Mouse (Mus musculus) hindbrain, embryonic 16.5 days (tissue): ENCODE measurements around the gene Rhbdd1. TPM values are rescaled to one million over a fixed set of nuclear protein-coding genes. Genes with fewer than 3 reads are reported as not detected.

Experiments
- ATAC-seq: fragments of 200-750 bp; cut with Nextera tagmentation; 2 replicates; pipeline ENCODE4 v1.8.0; 2017; ENCODE audit warnings: moderate TSS enrichment, moderate library complexity
- H3K27ac ChIP-seq: fragments of 300-500 bp; sonication (generic); 2 replicates; pipeline ENCODE4 v1.5.1; 2014; ENCODE audit warnings: low read depth, mild to moderate bottlenecking, control low read depth, low read length, moderate library complexity
- H3K27me3 ChIP-seq: fragments of 300-500 bp; sonication (generic); replicated peaks from 2 replicates; pipeline ENCODE4 v1.6.1; 2014; ENCODE audit warnings: low read length; ENCODE audit not compliant: control insufficient read depth, insufficient read depth
- H3K36me3 ChIP-seq: fragments of 300-500 bp; sonication (generic); 2 replicates; pipeline ENCODE4 v1.6.1; 2014; ENCODE audit warnings: mild to moderate bottlenecking, low read length, moderate library complexity, mixed read lengths; ENCODE audit not compliant: control insufficient read depth, insufficient read depth
- H3K4me1 ChIP-seq: fragments of 300-500 bp; sonication (generic); 2 replicates; pipeline ENCODE4 v1.6.1; 2014; ENCODE audit warnings: low read depth, low read length; ENCODE audit not compliant: control insufficient read depth, insufficient read depth
- H3K4me2 ChIP-seq: fragments of 300-500 bp; sonication (generic); 2 replicates; pipeline ENCODE4 v1.6.1; 2014; ENCODE audit warnings: mild to moderate bottlenecking, low read length, control low read depth, moderate library complexity
- H3K4me3 ChIP-seq: fragments of 300-500 bp; sonication (generic); 2 replicates; pipeline ENCODE4 v1.5.1; 2014; ENCODE audit warnings: mild to moderate bottlenecking, low read length, control low read depth, moderate library complexity
- H3K9ac ChIP-seq: fragments of 300-500 bp; sonication (generic); 2 replicates; pipeline ENCODE4 v1.6.1; 2014; ENCODE audit warnings: low read depth, mild to moderate bottlenecking, control low read depth, low read length, moderate library complexity
- H3K9me3 ChIP-seq: fragments of 300-500 bp; sonication (generic); 2 replicates; pipeline ENCODE4 v1.6.1; 2014; ENCODE audit warnings: mild to moderate bottlenecking, low read length, moderate library complexity; ENCODE audit not compliant: control insufficient read depth
- WGBS: fragments of 180-500 bp; shearing (Covaris S2); extraction: QIAGEN DNeasy Blood & Tissue Kit; methylation state at CpG from one replicate; pipeline ENCODE4 v1.1.7; 2014; 5-methylcytosine and 5-hydroxymethylcytosine counted together
- polyA plus RNA-seq: library from polyadenylated mRNA; unstranded; fragments of >200 nt; fragmentation: Nextera tagmentation; extraction: Ambion mirVana; gene quantifications from 2 replicates; pipeline ENCODE4 v1.2.1, GENCODE M21; 2015

Rhbdd1 gene
- polyA plus RNA-seq, 1 experiment from 2014 or later, result 3.8 TPM

GRCm38 (mm10) chr1:82316746-82317126, 484 bp downstream of the Rhbdd1 start:
- Histone ChIP-seq H3K9ac (peak overlapping the region; percentile 91), H3K36me3 (no peaks in the 10 kb centered on the region), H3K4me1 (peaks cover 18% of the 10 kb centered on the region), H3K27ac (peak overlapping the region; percentile 94), H3K4me2 (peak overlapping the region; percentile 72), H3K9me3 (no peaks in the 10 kb centered on the region), H3K4me3 (peak overlapping the region; percentile 70), H3K27me3 (no peaks in the 10 kb centered on the region)
- no peak for ATAC-seq
- 0% methylated on average over 22 of the region's 26 CpGs for WGBS

- no peak for ATAC-seq
- Histone ChIP-seq H3K27ac (no peak overlapping the region; the same call in 1 of the 2 replicates), H3K4me3 (no peak overlapping the region), H3K4me2 (peak overlapping the region; percentile 48), H3K36me3 (no peaks in the 10 kb centered on the region), H3K9me3 (no peaks in the 10 kb centered on the region), H3K27me3 (no peaks in the 10 kb centered on the region), H3K4me1 (peaks cover 18% of the 10 kb centered on the region), H3K9ac (peak overlapping the region; percentile 31; the same call in 1 of the 2 replicates)
- 30% methylated on average over 6 of the region's 6 CpGs for WGBS
Observed at GRCm38 (mm10) chr1:82320456-82320855, 4.2 kb downstream of the Rhbdd1 start.

GRCm38 (mm10) chr1:82320864-82321263, 4.6 kb downstream of the Rhbdd1 start:
- WGBS, result 38% methylated on average over 10 of the region's 10 CpGs
- Histone ChIP-seq H3K9ac (peak overlapping the region; percentile 31; the same call in 1 of the 2 replicates), H3K9me3 (no peaks in the 10 kb centered on the region), H3K4me1 (peaks cover 16% of the 10 kb centered on the region), H3K27ac (no peak overlapping the region; the same call in 1 of the 2 replicates), H3K4me2 (peak overlapping the region; percentile 48), H3K27me3 (no peaks in the 10 kb centered on the region), H3K36me3 (no peaks in the 10 kb centered on the region), H3K4me3 (no peak overlapping the region)
- no peak for ATAC-seq

GRCm38 (mm10) chr1:82321441-82321840, 5.2 kb downstream of the Rhbdd1 start:
- H3K4me1 ChIP-seq, result peaks cover 16% of the 10 kb centered on the region
- ATAC-seq, result no peak

GRCm38 (mm10) chr1:82324131-82324785, 8.0 kb downstream of the Rhbdd1 start:
- Histone ChIP-seq H3K4me2 (no peak overlapping the region), H3K9me3 (no peaks in the 10 kb centered on the region), H3K9ac (peak overlapping the region; percentile 49), H3K27ac (no peak overlapping the region), H3K27me3 (no peaks in the 10 kb centered on the region), H3K4me1 (peaks cover 10% of the 10 kb centered on the region), H3K36me3 (no peaks in the 10 kb centered on the region), H3K4me3 (no peak overlapping the region)
- WGBS, result 12% methylated on average over 4 of the region's 4 CpGs
- ATAC-seq, result no peak

More at GRCm38 (mm10) chr1:82321441-82321840, 5.2 kb downstream of the Rhbdd1 start:
- no peak overlapping the region for H3K4me3 ChIP-seq
- H3K27me3 ChIP-seq, result no peaks in the 10 kb centered on the region
- H3K9ac ChIP-seq, result no peak overlapping the region; the same call in 1 of the 2 replicates
- H3K4me2 ChIP-seq, result no peak overlapping the region
- no peaks in the 10 kb centered on the region for H3K9me3 ChIP-seq
- H3K36me3 ChIP-seq, result no peaks in the 10 kb centered on the region
- no peak overlapping the region for H3K27ac ChIP-seq
- 80% methylated on average over 1 of the region's 1 CpGs for WGBS

- Histone ChIP-seq H3K9me3 (no peaks in the 10 kb centered on the region), H3K36me3 (no peaks in the 10 kb centered on the region), H3K4me3 (no peak overlapping the region), H3K27me3 (no peaks in the 10 kb centered on the region), H3K4me1 (peaks cover 4% of the 10 kb centered on the region), H3K27ac (no peak overlapping the region), H3K4me2 (no peak overlapping the region), H3K9ac (no peak overlapping the region)
- no peak for ATAC-seq
- WGBS, result 86% methylated on average over 5 of the region's 5 CpGs
Observed at GRCm38 (mm10) chr1:82326120-82326519, 9.9 kb downstream of the Rhbdd1 start.

GRCm38 (mm10) chr1:82328033-82328775, 12.0 kb downstream of the Rhbdd1 start:
- Histone ChIP-seq H3K9me3 (no peaks in the 10 kb centered on the region), H3K9ac (no peak overlapping the region), H3K4me2 (no peak overlapping the region), H3K27ac (no peak overlapping the region), H3K36me3 (no peaks in the 10 kb centered on the region), H3K4me1 (no peaks in the 10 kb centered on the region; the same call in 1 of the 2 replicates), H3K4me3 (no peak overlapping the region), H3K27me3 (no peaks in the 10 kb centered on the region)
- ATAC-seq, result no peak
- 96% methylated on average over 7 of the region's 7 CpGs for WGBS

- H3K4me2 ChIP-seq, result no peak overlapping the region
- no peak overlapping the region for H3K27ac ChIP-seq
- H3K4me3 ChIP-seq, result no peak overlapping the region
- H3K9ac ChIP-seq, result no peak overlapping the region
- H3K9me3 ChIP-seq, result no peaks in the 10 kb centered on the region
- H3K4me1 ChIP-seq, result no peaks in the 10 kb centered on the region
- 36% methylated on average over 4 of the region's 4 CpGs for WGBS
- ATAC-seq, result no peak
- H3K36me3 ChIP-seq, result no peaks in the 10 kb centered on the region
- H3K27me3 ChIP-seq, result no peaks in the 10 kb centered on the region
Observed at GRCm38 (mm10) chr1:82329237-82329953, 13.1 kb downstream of the Rhbdd1 start.

GRCm38 (mm10) chr1:82329954-82330247, 13.6 kb downstream of the Rhbdd1 start:
- H3K4me3 ChIP-seq, result no peak overlapping the region
- no peaks in the 10 kb centered on the region for H3K4me1 ChIP-seq
- no peaks in the 10 kb centered on the region for H3K27me3 ChIP-seq
- no peak overlapping the region for H3K9ac ChIP-seq
- H3K36me3 ChIP-seq, result no peaks in the 10 kb centered on the region
- no peak for ATAC-seq
- H3K27ac ChIP-seq, result no peak overlapping the region
- no peaks in the 10 kb centered on the region for H3K9me3 ChIP-seq
- H3K4me2 ChIP-seq, result no peak overlapping the region
